In the genomic region with DNA sequence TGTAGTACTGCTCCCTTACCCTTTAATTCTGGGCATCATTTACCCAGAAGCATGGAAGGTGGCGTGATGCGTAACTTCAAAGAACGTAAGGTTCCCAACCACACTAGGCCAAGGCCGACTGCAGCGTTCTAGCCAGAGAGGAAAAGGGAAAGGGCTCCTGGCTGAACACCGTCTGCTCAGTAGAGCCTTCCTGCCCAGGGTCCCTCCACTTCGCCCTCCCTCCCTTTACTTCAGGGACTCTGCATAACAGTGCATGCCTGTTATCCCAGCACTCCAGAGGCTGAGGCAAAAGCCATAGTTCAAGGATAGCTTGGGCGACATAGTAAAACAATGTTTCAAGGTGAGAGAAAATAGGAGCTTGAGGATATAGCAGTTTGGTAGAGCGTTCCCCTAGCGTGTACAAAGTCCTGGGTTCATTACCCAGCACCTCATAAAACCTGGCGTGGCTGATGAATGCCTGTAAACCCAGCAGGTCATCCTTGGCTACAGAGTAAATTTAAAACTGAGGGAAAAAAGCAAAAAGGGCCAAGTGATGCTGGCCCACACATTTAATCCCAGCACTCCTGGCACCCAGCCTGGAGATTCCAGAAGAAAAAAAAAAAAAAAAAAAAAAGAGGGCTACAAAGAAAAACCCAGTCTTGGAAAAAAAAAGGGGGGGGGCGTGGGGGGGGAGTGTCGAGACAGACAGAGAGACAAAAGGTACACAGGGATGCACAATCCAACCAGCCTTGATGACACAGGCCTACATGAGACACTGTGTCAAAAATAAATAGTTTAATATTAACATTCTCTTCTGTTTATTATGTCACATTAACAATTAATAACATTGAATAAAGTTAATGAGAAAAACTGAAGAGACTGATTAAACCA, we compare ENCODE assay signal across 12 mouse cellular contexts. TPM values are rescaled to one million over a fixed set of nuclear protein-coding genes. Genes with fewer than 3 reads are reported as not detected.
DNase-seq lines count a peak whose midpoint lies in the region; ATAC-seq and TF ChIP-seq lines count a peak whose summit lies in the region.
"Had no signal": no experiment of that assay in that cellular context is flagged by ENCODE, and none has a peak within 500 bp of the region (broad histone marks: within the 10 kb centered on the region; RNA-seq: fewer than 3 reads in every experiment).

No protein-coding gene starts in this region.

- no peak overlapping the region for H3K4me3 ChIP-seq in heart, embryonic 12.5 days
- no peak overlapping the region for H3K4me3 ChIP-seq in heart, embryonic 10.5 days
- H3K4me3 ChIP-seq in limb, embryonic 14.5 days (replicated peaks; ENCODE audit: low read length) = no peak overlapping the region
- H3K4me3 ChIP-seq: embryonic facial prominence, embryonic 12.5 days had no signal

- H3K36me3 ChIP-seq in heart, embryonic 12.5 days = no peaks in the 10 kb centered on the region
- H3K36me3 ChIP-seq in heart, embryonic 10.5 days = no peaks in the 10 kb centered on the region
- no peaks in the 10 kb centered on the region for H3K36me3 ChIP-seq in limb, embryonic 14.5 days (ENCODE audit: control insufficient read depth, insufficient read depth, low read length)
- H3K36me3 ChIP-seq: embryonic facial prominence, embryonic 12.5 days had no signal

- no peaks in the 10 kb centered on the region for H3K27me3 ChIP-seq in heart, embryonic 12.5 days (replicated peaks)
- no peaks in the 10 kb centered on the region for H3K27me3 ChIP-seq in heart, embryonic 10.5 days (ENCODE audit: insufficient read depth, poor library complexity, severe bottlenecking)
- no peaks in the 10 kb centered on the region for H3K27me3 ChIP-seq in limb, embryonic 14.5 days (ENCODE audit: control insufficient read depth, insufficient read depth, low read length)
- H3K27me3 ChIP-seq: embryonic facial prominence, embryonic 12.5 days had no signal

- no peak for TF ChIP-seq POLR2A in limb, embryonic 14.5 days (IDR thresholded peaks at IDR 0.05; ENCODE audit: borderline replicate concordance, extremely low read depth, insufficient read depth, insufficient read length)

- H3K4me2 ChIP-seq in heart, embryonic 12.5 days = no peak overlapping the region
- no peak overlapping the region for H3K4me2 ChIP-seq in limb, embryonic 14.5 days (replicated peaks; ENCODE audit: low read depth, low read length, severe bottlenecking)
- H3K4me2 ChIP-seq: embryonic facial prominence, embryonic 12.5 days had no signal

- 0 out of 2 replicates have a peak overlapping the region, but pooled peaks have one; percentile 4 for H3K9ac ChIP-seq in heart, embryonic 12.5 days
- H3K9ac ChIP-seq in limb, embryonic 14.5 days (ENCODE audit: low read depth, low read length, severe bottlenecking) = 0 out of 2 replicates have a peak overlapping the region, but pooled peaks have one; percentile 12
- H3K9ac ChIP-seq: embryonic facial prominence, embryonic 12.5 days had no signal

- H3K4me1 ChIP-seq in heart, embryonic 12.5 days (replicated peaks) = no peaks in the 10 kb centered on the region; the same call in 1 of the 2 replicates
- 0 out of 2 replicates have a peak, but pooled peaks cover 4% of the 10 kb centered on the region for H3K4me1 ChIP-seq in heart, embryonic 10.5 days
- H3K4me1 ChIP-seq in limb, embryonic 14.5 days (ENCODE audit: control insufficient read depth, insufficient read depth, low read length) = no peaks in the 10 kb centered on the region

- no peak for DNase-seq in heart, embryonic 10.5 days (ENCODE audit: low spot score)
- peak; percentile 32 for DNase-seq in adrenal gland, postnatal 10 days
- peak; percentile 87 for DNase-seq in kidney, adult 9 months
- DNase-seq in limb, embryonic 14.5 days (ENCODE audit: low spot score) = peak; percentile 37
- no peak for DNase-seq in yolk sac, embryonic 10.5 days (ENCODE audit: low spot score)
- DNase-seq in lung, postnatal 4 days = no peak
- DNase-seq in ovary, postnatal 14 days (ENCODE audit: low spot score) = no peak
- DNase-seq: cerebellum, adult 11-12 months; lung, postnatal 14 days had no signal

- ATAC-seq in heart, embryonic 12.5 days (ENCODE audit: insufficient number of reproducible peaks, low FRiP score) = no peak
- ATAC-seq in limb, embryonic 14.5 days (ENCODE audit: low FRiP score, low read depth) = peak; percentile 82
- ATAC-seq: CD4-positive, CD25-positive, alpha-beta regulatory T cell, adult 4 months had no signal

- 69% methylated on average over 13 of the region's 13 CpGs for WGBS in heart, embryonic 12.5 days
- 68% methylated on average over 13 of the region's 13 CpGs for WGBS in heart, embryonic 10.5 days
- 25% methylated on average over 13 of the region's 13 CpGs for WGBS in limb, embryonic 14.5 days

- no peaks in the 10 kb centered on the region for H3K9me3 ChIP-seq in heart, embryonic 12.5 days (replicated peaks)
- no peaks in the 10 kb centered on the region for H3K9me3 ChIP-seq in heart, embryonic 10.5 days
- no peaks in the 10 kb centered on the region for H3K9me3 ChIP-seq in limb, embryonic 14.5 days (ENCODE audit: control insufficient read depth, low read length)
- H3K9me3 ChIP-seq: embryonic facial prominence, embryonic 12.5 days had no signal

- H3K27ac ChIP-seq in heart, embryonic 12.5 days (ENCODE audit: poor library complexity, severe bottlenecking) = no peak overlapping the region
- no peak overlapping the region for H3K27ac ChIP-seq in heart, embryonic 10.5 days
- H3K27ac ChIP-seq in limb, embryonic 14.5 days (replicated peaks; ENCODE audit: low read depth, low read length) = 0 out of 2 replicates have a peak overlapping the region, but pooled peaks have one; percentile 2
- H3K27ac ChIP-seq: embryonic facial prominence, embryonic 12.5 days had no signal

RNA-seq across cellular contexts. Expression of gene Wdr89, which starts 5.5 kb away (rescaled TPM):
- 8.6 and 9.8 TPM in 2 replicates for polyA plus RNA-seq in heart, embryonic 12.5 days (2016; fragmentation: Nextera tagmentation; extraction: Ambion mirVana)
- polyA plus RNA-seq in heart, embryonic 10.5 days (2016; fragmentation: Nextera tagmentation; extraction: Ambion mirVana) = 11.8 and 13.1 TPM in 2 replicates
- 1 to 10 TPM; 4.8 to 8.3 TPM for total RNA-seq in adrenal gland, postnatal 10 days (2021)
- polyA plus RNA-seq in limb, embryonic 14.5 days (2012; rRNA removed) = 7.3 and 8.9 TPM in 2 replicates
- 10.2 and 11.3 TPM in 2 replicates for polyA plus RNA-seq in limb, embryonic 14.5 days (2014; fragmentation: Nextera tagmentation; extraction: Ambion mirVana)

Comparison
In these comparisons a context has a peak if more than half of its experiments do, and no peak if none do; other contexts are left out.
1. DNase-seq: peak in adrenal gland, postnatal 10 days (single experiment), kidney, adult 9 months (single experiment) and limb, embryonic 14.5 days (single experiment); none in heart, embryonic 10.5 days (single experiment), yolk sac, embryonic 10.5 days (single experiment), lung, postnatal 4 days (0 of 2) and ovary, postnatal 14 days (single experiment).